Mouse (Mus musculus) embryonic fibroblast, embryonic 13.5 days (primary cell): Measurements from ENCODE around the gene Gm49378.

Experiments
- CTCF ChIP-seq: IDR thresholded peaks from 2 replicates; pipeline ENCODE4 v1.5.1; 2011; ENCODE audit warnings: mild to moderate bottlenecking, control low read depth, low read length, moderate library complexity, borderline replicate concordance; ENCODE audit not compliant: insufficient read depth
- POLR2A ChIP-seq: IDR thresholded peaks from 2 replicates; pipeline ENCODE4 v1.6.1; 2011; ENCODE audit warnings: low read depth, mild to moderate bottlenecking, control low read depth, low read length, moderate library complexity

DNA sequence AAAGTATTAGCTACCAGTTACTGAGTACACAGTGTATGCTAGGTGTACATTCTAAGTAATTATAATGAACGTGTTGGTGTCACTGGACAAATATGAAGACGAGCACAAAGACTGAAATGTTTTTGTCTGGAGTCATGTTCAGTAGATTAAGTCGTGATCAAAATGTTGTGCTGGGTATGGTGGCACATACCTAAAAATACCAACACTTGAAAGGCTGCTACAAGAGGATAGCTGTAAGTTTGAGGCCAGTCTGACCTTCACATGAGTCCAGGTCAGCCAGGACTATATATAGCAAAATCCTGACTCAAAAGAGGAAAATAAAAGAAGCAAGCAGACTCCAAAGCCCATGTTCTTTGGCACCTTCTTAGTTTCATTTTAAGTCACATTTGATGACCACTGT, 19.2 kb upstream of the Gm49378 start:
- TF ChIP-seq CTCF (no peak), POLR2A (no peak)
